ENCODE assay signal across 10 mouse cellular contexts in the genomic region with DNA sequence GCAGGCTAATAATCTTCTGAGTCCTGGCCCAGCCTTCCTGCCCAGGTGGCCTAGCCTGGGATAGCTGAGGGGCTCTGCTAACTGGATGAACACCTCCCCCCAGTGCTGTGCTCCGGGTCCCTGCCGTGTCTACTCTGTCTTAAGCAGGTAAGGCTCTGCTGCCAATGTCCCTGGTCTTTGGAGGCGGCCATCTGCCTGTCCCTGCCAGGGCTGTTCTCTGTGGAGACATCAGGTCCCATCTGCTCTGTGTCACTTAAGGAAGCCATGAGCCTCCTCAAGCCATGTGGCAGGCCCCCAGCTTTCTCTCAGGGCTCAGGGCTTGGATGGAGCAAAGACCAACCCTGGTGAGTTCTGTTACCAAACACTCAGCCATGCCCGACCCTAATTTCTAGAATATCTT.
"Had no signal": no experiment of that assay in that cellular context is flagged by ENCODE, and none has a peak within 500 bp of the region (broad histone marks: within the 10 kb centered on the region; RNA-seq: fewer than 3 reads in every experiment).

No protein-coding gene starts in this region.

- H3K36me3 ChIP-seq: limb, embryonic 12.5 days; liver, embryonic 13.5 days; midbrain, embryonic 12.5 days had no signal

- H3K4me3 ChIP-seq: left cerebral cortex, adult 2 months; limb, embryonic 12.5 days; liver, embryonic 13.5 days; midbrain, embryonic 12.5 days had no signal

- ATAC-seq: liver, postnatal 0 days had no signal

- DNase-seq: kidney, postnatal 4 days; liver; liver, embryonic 13.5 days; liver, postnatal 0 days; thymus, adult 18-20 months; thymus, postnatal 14 days had no signal

- H3K4me2 ChIP-seq: limb, embryonic 12.5 days; liver, embryonic 13.5 days; midbrain, embryonic 12.5 days had no signal

- H3K9me3 ChIP-seq: limb, embryonic 12.5 days; liver, embryonic 13.5 days; midbrain, embryonic 12.5 days had no signal

- H3K9ac ChIP-seq: limb, embryonic 12.5 days; liver, embryonic 13.5 days; liver, postnatal 0 days; midbrain, embryonic 12.5 days had no signal

- H3K4me1 ChIP-seq: limb, embryonic 12.5 days had no signal

- H3K27ac ChIP-seq: kidney, postnatal 0 days; left cerebral cortex, adult 2 months; limb, embryonic 12.5 days; liver, embryonic 13.5 days; midbrain, embryonic 12.5 days had no signal
